In the genomic region with DNA sequence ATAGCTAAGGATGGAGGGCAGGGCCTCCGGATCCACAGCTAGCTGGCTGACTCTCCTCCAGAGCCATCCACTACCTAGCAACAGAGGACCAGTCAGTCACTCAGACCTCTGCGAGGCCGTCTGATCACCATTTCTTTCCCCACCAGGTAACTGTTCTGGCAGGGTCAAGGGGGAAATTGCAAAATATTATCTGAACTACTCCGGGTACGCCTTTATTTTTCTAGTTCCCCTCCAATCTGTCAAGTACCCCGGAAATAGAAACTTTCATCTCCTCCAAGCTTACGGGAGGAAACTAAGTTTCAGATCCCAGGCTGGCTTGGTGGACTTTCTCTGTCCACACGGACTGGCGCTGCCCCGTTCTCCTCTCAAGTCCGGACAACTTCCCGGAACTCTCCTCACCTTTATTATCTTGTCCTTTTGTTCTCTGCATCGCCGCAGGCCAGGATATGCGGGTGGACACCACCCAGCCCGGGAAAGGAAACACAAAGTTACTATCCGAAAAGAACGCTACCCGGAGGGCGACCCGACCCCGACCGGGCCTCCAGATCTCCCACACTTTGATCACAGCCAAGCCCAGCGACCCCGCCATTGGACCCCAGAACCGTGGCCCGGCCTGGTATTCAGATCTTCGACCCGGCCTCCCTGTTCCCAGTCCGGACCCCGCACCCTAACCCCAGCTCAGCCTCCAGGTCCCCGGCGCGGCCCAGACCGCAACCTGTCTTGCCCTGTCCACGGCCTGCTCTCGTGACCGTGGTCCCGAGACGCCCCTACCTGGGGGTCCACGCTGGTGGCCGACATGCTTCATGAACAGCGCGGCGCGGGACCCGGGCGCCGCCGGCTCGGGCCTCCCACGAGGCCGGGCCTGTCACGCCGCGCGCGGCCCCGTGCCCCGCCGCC, we compare ENCODE assay signal across 8 mouse cellular contexts. TPM values are rescaled to one million over a fixed set of nuclear protein-coding genes. Genes with fewer than 3 reads are reported as not detected.
DNase-seq lines count a peak whose midpoint lies in the region; ATAC-seq lines count a peak whose summit lies in the region.

No protein-coding gene starts in this region.

- H3K9ac ChIP-seq in stomach, embryonic 16.5 days (ENCODE audit: low read length): peak overlapping the region; percentile 100

- peaks cover 11% of the 10 kb centered on the region for H3K4me1 ChIP-seq in limb, embryonic 10.5 days
- H3K4me1 ChIP-seq in stomach, embryonic 16.5 days (ENCODE audit: control insufficient read depth, insufficient read depth, low read length): peaks cover 24% of the 10 kb centered on the region

- no peaks in the 10 kb centered on the region for H3K9me3 ChIP-seq in limb, embryonic 10.5 days (replicated peaks)
- no peaks in the 10 kb centered on the region for H3K9me3 ChIP-seq in stomach, embryonic 16.5 days (replicated peaks; ENCODE audit: control insufficient read depth, low read length)

- peak; percentile 7; the same call in 1 of the 2 replicates for ATAC-seq in megakaryocyte-erythroid progenitor cell, adult 5-6 weeks (replicated peaks; ENCODE audit: low FRiP score, low TSS enrichment, poor library complexity, severe bottlenecking)
- ATAC-seq in stomach, embryonic 16.5 days (ENCODE audit: insufficient read depth, low FRiP score): peak; percentile 27; the same call in 1 of the 2 replicates

- no peaks in the 10 kb centered on the region for H3K27me3 ChIP-seq in limb, embryonic 10.5 days (ENCODE audit: low read depth, poor library complexity, severe bottlenecking)
- no peaks in the 10 kb centered on the region for H3K27me3 ChIP-seq in stomach, embryonic 16.5 days (ENCODE audit: control insufficient read depth, insufficient read depth, low read length)

- H3K27ac ChIP-seq in limb, embryonic 10.5 days: peak overlapping the region; percentile 96
- H3K27ac ChIP-seq in stomach, embryonic 16.5 days (ENCODE audit: low read length): peak overlapping the region; percentile 72

- peak; percentile 27 for DNase-seq in left cerebral cortex, postnatal 4 days
- no peak for DNase-seq in left cerebral cortex, adult 8-10 months (ENCODE audit: low spot score in 2 of 2)
- peak; percentile 21 for DNase-seq in adipocyte (ENCODE audit: low spot score)
- peak; percentile 22 for DNase-seq in gastrocnemius, postnatal 25 days
- peak; percentile 71 for DNase-seq in limb, embryonic 10.5 days (ENCODE audit: low spot score)
- no peak for DNase-seq in layer of hippocampus, postnatal 25 days (ENCODE audit: extremely low spot score in 1 of 2, low spot score in 1 of 2)

- peak overlapping the region; percentile 88 for H3K4me2 ChIP-seq in stomach, embryonic 16.5 days (ENCODE audit: low read depth, low read length)

- intact Hi-C loops in left cerebral cortex, postnatal 4 days (cut with DNase I): loop anchor here (10.0 kb wide), 1 partner anchor 145 kb away; no protein-coding TSS in a partner anchor

- peak overlapping the region; percentile 98 for H3K4me3 ChIP-seq in limb, embryonic 10.5 days
- peak overlapping the region; percentile 100 for H3K4me3 ChIP-seq in stomach, embryonic 16.5 days (replicated peaks; ENCODE audit: low read length)

- H3K36me3 ChIP-seq in limb, embryonic 10.5 days: peaks cover 39% of the 10 kb centered on the region
- peaks cover 10% of the 10 kb centered on the region for H3K36me3 ChIP-seq in stomach, embryonic 16.5 days (ENCODE audit: control insufficient read depth, insufficient read depth, low read length)

- under 1% methylated on average over 61 of the region's 61 CpGs for WGBS in limb, embryonic 10.5 days
- WGBS in stomach, embryonic 16.5 days: under 1% methylated on average over 61 of the region's 61 CpGs

RNA-seq across cellular contexts. Expression of a gene that starts 0.6 kb away (rescaled TPM):
- total RNA-seq in left cerebral cortex, postnatal 4 days (2021): 10 to 100 TPM; 54.8 to 66.4 TPM
- total RNA-seq in left cerebral cortex, adult 8-10 months (2022): 10 to 100 TPM; 50.1 to 54.1 (median 52.4) TPM
- 10 to 100 TPM; 31.9 to 34.1 TPM for total RNA-seq in gastrocnemius, postnatal 25 days (2021)
- polyA plus RNA-seq in limb, embryonic 10.5 days (2016; fragmentation: Nextera tagmentation; extraction: Ambion mirVana): 76.4 and 77.8 TPM in 2 replicates
- total RNA-seq in megakaryocyte-erythroid progenitor cell, adult 5-6 weeks (2014; fragmentation: Nextera tagmentation): 58.9 and 67.4 TPM in 2 replicates
- total RNA-seq in megakaryocyte-erythroid progenitor cell, adult 5-6 weeks (2017): 26.4 and 38.3 TPM in 2 replicates
- 10.9 and 11.6 TPM in 2 replicates for polyA plus RNA-seq in stomach, embryonic 16.5 days (2015; fragmentation: Nextera tagmentation; extraction: Ambion mirVana)
- total RNA-seq in layer of hippocampus, postnatal 25 days (2021): 10 to 100 TPM; 58.7 to 62.5 TPM

RNA-seq across cellular contexts. Expression of a gene that starts 8.7 kb away (rescaled TPM):
- not detected for total RNA-seq in left cerebral cortex, postnatal 4 days (2021)
- total RNA-seq in left cerebral cortex, adult 8-10 months (2022): not detected
- total RNA-seq in gastrocnemius, postnatal 25 days (2021): not detected
- polyA plus RNA-seq in limb, embryonic 10.5 days (2016; fragmentation: Nextera tagmentation; extraction: Ambion mirVana): not detected in 2 replicates
- not detected in 2 replicates for total RNA-seq in megakaryocyte-erythroid progenitor cell, adult 5-6 weeks (2014; fragmentation: Nextera tagmentation)
- not detected in 2 replicates for total RNA-seq in megakaryocyte-erythroid progenitor cell, adult 5-6 weeks (2017)
- polyA plus RNA-seq in stomach, embryonic 16.5 days (2015; fragmentation: Nextera tagmentation; extraction: Ambion mirVana): 0.15 TPM in 1 of 2 replicates, not detected in the other
- total RNA-seq in layer of hippocampus, postnatal 25 days (2021): under 1 TPM in 1 of 2 experiments, not detected in 1; 0.22 TPM

RNA-seq across cellular contexts. Expression of a gene that starts 34.3 kb away (rescaled TPM):
- total RNA-seq in left cerebral cortex, postnatal 4 days (2021): 10 to 100 TPM; 31.0 to 33.5 TPM
- 10 to 100 TPM; 43.8 to 48.3 (median 46.8) TPM for total RNA-seq in left cerebral cortex, adult 8-10 months (2022)
- under 1 TPM in 1 of 2 experiments, not detected in 1; 0.49 TPM for total RNA-seq in gastrocnemius, postnatal 25 days (2021)
- 2.7 and 4.4 TPM in 2 replicates for polyA plus RNA-seq in limb, embryonic 10.5 days (2016; fragmentation: Nextera tagmentation; extraction: Ambion mirVana)
- total RNA-seq in megakaryocyte-erythroid progenitor cell, adult 5-6 weeks (2014; fragmentation: Nextera tagmentation): not detected in 2 replicates
- not detected in 2 replicates for total RNA-seq in megakaryocyte-erythroid progenitor cell, adult 5-6 weeks (2017)
- polyA plus RNA-seq in stomach, embryonic 16.5 days (2015; fragmentation: Nextera tagmentation; extraction: Ambion mirVana): 53.7 and 59.9 TPM in 2 replicates
- total RNA-seq in layer of hippocampus, postnatal 25 days (2021): 10 to 100 TPM; 62.0 to 63.2 TPM

RNA-seq across cellular contexts. Expression of a gene that starts 46.9 kb away (rescaled TPM):
- 100 to 1,000 TPM; 103 to 119 TPM for total RNA-seq in left cerebral cortex, postnatal 4 days (2021)
- total RNA-seq in left cerebral cortex, adult 8-10 months (2022): 100 to 1,000 TPM; 137 to 153 (median 140) TPM
- total RNA-seq in gastrocnemius, postnatal 25 days (2021): 10 to 100 TPM; 26.6 to 33.7 TPM
- 75.7 and 101 TPM in 2 replicates for polyA plus RNA-seq in limb, embryonic 10.5 days (2016; fragmentation: Nextera tagmentation; extraction: Ambion mirVana)
- 35.0 and 41.9 TPM in 2 replicates for total RNA-seq in megakaryocyte-erythroid progenitor cell, adult 5-6 weeks (2014; fragmentation: Nextera tagmentation)
- 27.1 and 32.0 TPM in 2 replicates for total RNA-seq in megakaryocyte-erythroid progenitor cell, adult 5-6 weeks (2017)
- 104 and 108 TPM in 2 replicates for polyA plus RNA-seq in stomach, embryonic 16.5 days (2015; fragmentation: Nextera tagmentation; extraction: Ambion mirVana)
- 100 to 1,000 TPM; 132 to 136 TPM for total RNA-seq in layer of hippocampus, postnatal 25 days (2021)

Comparison
In these comparisons a context has a peak if more than half of its experiments do, and no peak if none do; other contexts are left out.
1. DNase-seq: peak in left cerebral cortex, postnatal 4 days (single experiment), adipocyte (single experiment), gastrocnemius, postnatal 25 days (single experiment) and limb, embryonic 10.5 days (single experiment); none in left cerebral cortex, adult 8-10 months (0 of 2) and layer of hippocampus, postnatal 25 days (0 of 2).
2. RNA of a gene that starts 34.3 kb away (total RNA-seq): 62.0 to 63.2 TPM in layer of hippocampus, postnatal 25 days, 43.8 to 48.3 TPM in left cerebral cortex, adult 8-10 months and 31.0 to 33.5 TPM in left cerebral cortex, postnatal 4 days; 0.49 TPM in gastrocnemius, postnatal 25 days and not detected in megakaryocyte-erythroid progenitor cell, adult 5-6 weeks; every median in the first group is over 10 times any median in the second.